13 mouse cellular contexts compared by ENCODE assay signal in genomic region chr5:125016421-125017242, GRCm38 (mm10). TPM values are rescaled to one million over a fixed set of nuclear protein-coding genes. Genes with fewer than 3 reads are reported as not detected.
A peak's percentile ranks its signal among the peaks of the same experiment; 100 is the strongest.
DNase-seq lines count a peak whose midpoint lies in the region; ATAC-seq and TF ChIP-seq lines count a peak whose summit lies in the region.
"Had no signal": no experiment of that assay in that cellular context is flagged by ENCODE, and none has a peak within 500 bp of the region (broad histone marks: within the 10 kb centered on the region; RNA-seq: fewer than 3 reads in every experiment).

No protein-coding gene starts in this region.

- peak; percentile 26 for TF ChIP-seq CTCF in heart, adult 2 months (IDR thresholded peaks at IDR 0.05)

- DNase-seq in heart, adult 2 months: no peak
- DNase-seq in lung, postnatal 25 days (ENCODE audit: low spot score): peak; percentile 50
- no peak for DNase-seq in lung, postnatal 4 days
- no peak for DNase-seq in limb, embryonic 14.5 days (ENCODE audit: low spot score)
- peak; percentile 48 for DNase-seq in thymus, postnatal 14 days
- DNase-seq: right cerebral cortex, adult 18-20 months had no signal

- H3K79me2 ChIP-seq in heart, adult 2 months (replicated peaks; ENCODE audit: control insufficient read depth, insufficient read depth, low read length): no peaks in the 10 kb centered on the region

- 0 out of 2 replicates have a peak, but pooled peaks cover 3% of the 10 kb centered on the region for H3K36me3 ChIP-seq in heart, adult 2 months (ENCODE audit: control insufficient read depth, insufficient read depth, low read length)
- peaks cover 30% of the 10 kb centered on the region for H3K36me3 ChIP-seq in heart, embryonic 11.5 days (ENCODE audit: control insufficient read depth, insufficient read depth, low read length)
- H3K36me3 ChIP-seq in limb, embryonic 14.5 days (ENCODE audit: control insufficient read depth, insufficient read depth, low read length): peaks cover 91% of the 10 kb centered on the region
- peaks cover 28% of the 10 kb centered on the region for H3K36me3 ChIP-seq in midbrain, embryonic 16.5 days (ENCODE audit: control insufficient read depth, insufficient read depth, low read length)

- H3K9ac ChIP-seq in heart, adult 2 months (ENCODE audit: low read depth, low read length): no peak overlapping the region
- no peak overlapping the region for H3K9ac ChIP-seq in heart, embryonic 11.5 days (ENCODE audit: low read depth, low read length)
- no peak overlapping the region for H3K9ac ChIP-seq in limb, embryonic 14.5 days (ENCODE audit: low read depth, low read length, severe bottlenecking)
- no peak overlapping the region for H3K9ac ChIP-seq in midbrain, embryonic 16.5 days (ENCODE audit: low read depth, low read length)
- H3K9ac ChIP-seq: neural tube, embryonic 12.5 days had no signal

- no peaks in the 10 kb centered on the region for H3K27me3 ChIP-seq in heart, adult 2 months (ENCODE audit: control insufficient read depth, insufficient read depth, low read length)
- H3K27me3 ChIP-seq in heart, embryonic 11.5 days (ENCODE audit: control insufficient read depth, insufficient read depth, low read length): no peaks in the 10 kb centered on the region
- H3K27me3 ChIP-seq in limb, embryonic 14.5 days (ENCODE audit: control insufficient read depth, insufficient read depth, low read length): no peaks in the 10 kb centered on the region
- H3K27me3 ChIP-seq in midbrain, embryonic 16.5 days (ENCODE audit: control insufficient read depth, insufficient read depth, low read depth, low read length): no peaks in the 10 kb centered on the region
- H3K27me3 ChIP-seq: neural tube, embryonic 12.5 days had no signal

- no peak overlapping the region for H3K4me3 ChIP-seq in heart, adult 2 months
- H3K4me3 ChIP-seq in heart, embryonic 11.5 days (ENCODE audit: low read depth, low read length): no peak overlapping the region
- H3K4me3 ChIP-seq in limb, embryonic 14.5 days (replicated peaks; ENCODE audit: low read length): no peak overlapping the region
- no peak overlapping the region for H3K4me3 ChIP-seq in midbrain, embryonic 16.5 days (ENCODE audit: low read depth, low read length)
- H3K4me3 ChIP-seq: heart, embryonic 10.5 days; neural tube, embryonic 12.5 days had no signal

- WGBS in heart, adult 2 months: 84% methylated on average over 17 of the region's 17 CpGs
- 83% methylated on average over 17 of the region's 17 CpGs for WGBS in heart, embryonic 11.5 days (ENCODE audit: insufficient replicate concordance)
- 79% methylated on average over 17 of the region's 17 CpGs for WGBS in limb, embryonic 14.5 days
- WGBS in midbrain, embryonic 16.5 days: 88% methylated on average over 17 of the region's 17 CpGs

- no peak overlapping the region for H3K27ac ChIP-seq in heart, adult 2 months
- no peak overlapping the region for H3K27ac ChIP-seq in heart, embryonic 11.5 days (ENCODE audit: low read depth, low read length)
- peak overlapping the region; percentile 13; the same call in 1 of the 2 replicates for H3K27ac ChIP-seq in limb, embryonic 14.5 days (replicated peaks; ENCODE audit: low read depth, low read length)
- H3K27ac ChIP-seq in midbrain, embryonic 16.5 days (ENCODE audit: low read length): no peak overlapping the region
- H3K27ac ChIP-seq: heart, embryonic 10.5 days; neural tube, embryonic 12.5 days had no signal

- no peaks in the 10 kb centered on the region for H3K9me3 ChIP-seq in heart, embryonic 11.5 days (replicated peaks; ENCODE audit: control insufficient read depth, low read length)
- no peaks in the 10 kb centered on the region for H3K9me3 ChIP-seq in limb, embryonic 14.5 days (ENCODE audit: control insufficient read depth, low read length)
- no peaks in the 10 kb centered on the region for H3K9me3 ChIP-seq in midbrain, embryonic 16.5 days (replicated peaks; ENCODE audit: control insufficient read depth, low read length, poor library complexity, severe bottlenecking)
- H3K9me3 ChIP-seq: heart, embryonic 10.5 days; neural tube, embryonic 12.5 days had no signal

- TF ChIP-seq EP300 in heart, adult 2 months (IDR thresholded peaks at IDR 0.05; ENCODE audit: insufficient read depth, low read depth, low read length): no peak

- peaks cover 2% of the 10 kb centered on the region for H3K4me1 ChIP-seq in heart, adult 2 months (ENCODE audit: control insufficient read depth, insufficient read depth, low read length)
- no peaks in the 10 kb centered on the region for H3K4me1 ChIP-seq in heart, embryonic 11.5 days (ENCODE audit: control insufficient read depth, insufficient read depth, low read length)
- H3K4me1 ChIP-seq in limb, embryonic 14.5 days (ENCODE audit: control insufficient read depth, insufficient read depth, low read length): peaks cover 11% of the 10 kb centered on the region; the same call in 1 of the 2 replicates
- H3K4me1 ChIP-seq in midbrain, embryonic 16.5 days (ENCODE audit: control insufficient read depth, insufficient read depth, low read length): no peaks in the 10 kb centered on the region
- H3K4me1 ChIP-seq: neural tube, embryonic 12.5 days had no signal

- intact Hi-C loops in heart, adult 2 months (cut with DNase I): loop anchor here (5.0 kb wide), 1 partner anchor 91 kb away; no protein-coding TSS in a partner anchor

- no peak overlapping the region for H3K4me2 ChIP-seq in heart, embryonic 11.5 days
- no peak overlapping the region for H3K4me2 ChIP-seq in limb, embryonic 14.5 days (replicated peaks; ENCODE audit: low read depth, low read length, severe bottlenecking)
- H3K4me2 ChIP-seq in midbrain, embryonic 16.5 days (ENCODE audit: low read length): no peak overlapping the region
- H3K4me2 ChIP-seq: liver, embryonic 11.5 days; neural tube, embryonic 12.5 days had no signal

- ATAC-seq in heart, embryonic 11.5 days (replicated peaks; ENCODE audit: insufficient number of reproducible peaks, low FRiP score, low TSS enrichment): no peak
- no peak for ATAC-seq in limb, embryonic 14.5 days (ENCODE audit: low FRiP score, low read depth)
- ATAC-seq in midbrain, embryonic 16.5 days: no peak

- TF ChIP-seq POLR2A in heart, adult 2 months (IDR thresholded peaks at IDR 0.05; ENCODE audit: insufficient read depth, low read depth, low read length): no peak
- no peak for TF ChIP-seq POLR2A in limb, embryonic 14.5 days (IDR thresholded peaks at IDR 0.05; ENCODE audit: borderline replicate concordance, extremely low read depth, insufficient read depth, insufficient read length)

RNA-seq across cellular contexts. Expression of gene Rflna, which starts 13.6 kb away (rescaled TPM):
- under 1 TPM; 0.13 to 0.39 TPM for total RNA-seq in heart, adult 2 months (2021)
- polyA plus RNA-seq in heart, adult 2 months (2012; rRNA removed): 0.78 and 0.85 TPM in 2 replicates
- 1.0 and 1.1 TPM in 2 replicates for polyA plus RNA-seq in heart, embryonic 11.5 days (2014; fragmentation: Nextera tagmentation; extraction: Ambion mirVana)
- polyA plus RNA-seq in limb, embryonic 14.5 days (2012; rRNA removed): 107 and 154 TPM in 2 replicates
- polyA plus RNA-seq in limb, embryonic 14.5 days (2014; fragmentation: Nextera tagmentation; extraction: Ambion mirVana): 47.4 and 55.8 TPM in 2 replicates
- polyA plus RNA-seq in midbrain, embryonic 16.5 days (2015; fragmentation: Nextera tagmentation; extraction: Ambion mirVana): 4.9 and 7.1 TPM in 2 replicates
- total RNA-seq: gastrocnemius, adult 18-20 months; hematopoietic stem cell, adult 5-6 weeks had no signal

Comparison
In these comparisons a context has a peak if more than half of its experiments do, and no peak if none do; other contexts are left out.
1. DNase-seq: peak in lung, postnatal 25 days (single experiment) and thymus, postnatal 14 days (single experiment); none in heart, adult 2 months (0 of 2), lung, postnatal 4 days (0 of 2) and limb, embryonic 14.5 days (single experiment).